Mouse (Mus musculus): ENCODE results near the gene Tanc1.

DNA sequence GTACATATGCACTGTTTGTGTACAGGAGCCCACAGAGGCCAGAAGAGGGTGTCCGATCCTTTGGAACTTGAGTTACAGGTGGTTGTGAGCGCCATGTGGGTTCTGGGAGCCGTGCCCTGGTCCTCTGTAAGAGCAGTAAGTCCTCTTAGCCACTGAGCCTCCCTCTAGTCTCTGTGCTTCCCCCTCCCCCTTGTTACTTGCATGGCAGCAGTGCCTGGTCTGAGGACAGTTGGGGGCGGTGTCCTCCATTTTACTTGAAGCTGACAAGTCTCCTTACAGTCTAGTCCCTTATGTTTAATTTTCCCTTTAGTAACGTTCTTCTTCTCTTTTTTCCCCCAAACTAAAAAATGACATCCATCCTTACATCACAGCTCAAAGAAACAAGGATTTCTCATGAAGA lies 8.8 kb downstream of the Tanc1 start:
- no peak for TF ChIP-seq CTCF (IDR thresholded peaks at IDR 0.05; ENCODE audit: insufficient read depth, low read depth, low read length)
- TF ChIP-seq POLR2A (IDR thresholded peaks at IDR 0.05; ENCODE audit: insufficient read depth, low read depth, low read length) = no peak
